Mouse (Mus musculus): ENCODE measurements around the gene Polr2l. TPM values are rescaled to one million over a fixed set of nuclear protein-coding genes. Genes with fewer than 3 reads are reported as not detected.

The Polr2l gene
- polyA plus RNA-seq, 1 experiment from 2014 or later: 36.4 TPM

DNA sequence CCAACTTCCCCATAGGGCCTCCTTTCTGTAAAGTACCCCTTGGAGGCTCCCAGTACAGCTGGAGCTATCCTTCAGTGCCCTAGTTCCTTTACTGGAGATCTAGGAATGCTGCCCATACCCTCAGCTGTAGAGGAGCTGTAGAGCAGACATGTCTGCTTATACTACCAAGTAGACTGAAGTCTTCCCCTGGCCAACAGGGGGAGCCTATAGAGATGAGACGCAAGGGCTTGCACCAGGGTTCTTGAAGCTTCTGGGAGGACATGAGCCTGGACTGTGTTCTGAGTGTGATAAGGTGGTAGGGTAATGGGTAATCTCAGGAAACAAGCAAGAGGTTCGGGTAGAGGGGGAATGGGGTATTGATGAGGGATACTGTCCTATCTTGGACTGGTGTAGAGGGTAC, 16.2 kb upstream of the Polr2l start:
- peaks cover 6% of the 10 kb centered on the region for H3K36me3 ChIP-seq (ENCODE audit: control insufficient read depth, insufficient read depth)
- H3K4me2 ChIP-seq (ENCODE audit: low read depth, low read length): no peak overlapping the region
- H3K27ac ChIP-seq (ENCODE audit: low read length): no peak overlapping the region
- no peaks in the 10 kb centered on the region; the same call in 1 of the 2 replicates for H3K4me1 ChIP-seq (ENCODE audit: control insufficient read depth, low read depth, low read length)
- ATAC-seq (ENCODE audit: low read depth): peak; percentile 62
- no peaks in the 10 kb centered on the region for H3K9me3 ChIP-seq (replicated peaks; ENCODE audit: control insufficient read depth, low read length)
- no peaks in the 10 kb centered on the region for H3K27me3 ChIP-seq (ENCODE audit: control insufficient read depth, insufficient read depth, low read depth, low read length)
- H3K9ac ChIP-seq (ENCODE audit: low read depth, low read length): no peak overlapping the region
- no peak overlapping the region for H3K4me3 ChIP-seq (ENCODE audit: low read depth, low read length)
- 37% methylated on average over 2 of the region's 2 CpGs for WGBS (ENCODE audit: insufficient replicate concordance)

DNA sequence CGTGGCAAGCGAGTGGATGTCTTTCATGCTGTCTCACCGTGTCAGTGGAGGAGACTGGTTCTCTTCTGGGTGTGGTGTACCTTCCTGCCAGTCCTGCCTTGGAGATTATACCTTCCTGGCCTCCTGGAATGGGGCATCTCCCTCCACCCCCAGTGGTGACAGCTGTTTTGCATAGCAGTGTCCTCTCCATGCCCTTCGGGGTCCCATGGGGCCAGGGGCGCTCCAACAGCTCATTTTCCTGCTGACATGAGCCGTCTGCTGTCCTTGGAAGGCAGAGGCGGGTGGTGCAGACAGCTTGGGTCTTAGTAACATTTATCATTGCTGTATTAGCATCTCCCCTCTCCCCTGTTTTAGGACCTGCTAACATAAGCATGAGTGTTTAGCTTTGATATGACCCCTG, 12.2 kb upstream of the Polr2l start:
- H3K27ac ChIP-seq (ENCODE audit: low read length): no peak overlapping the region
- H3K36me3 ChIP-seq (ENCODE audit: control insufficient read depth, insufficient read depth): peaks cover 8% of the 10 kb centered on the region; the same call in 1 of the 2 replicates
- H3K9me3 ChIP-seq (replicated peaks; ENCODE audit: control insufficient read depth, low read length): no peaks in the 10 kb centered on the region
- H3K27me3 ChIP-seq (ENCODE audit: control insufficient read depth, insufficient read depth, low read depth, low read length): peaks cover 13% of the 10 kb centered on the region
- no peak overlapping the region for H3K4me2 ChIP-seq (ENCODE audit: low read depth, low read length)
- no peak overlapping the region for H3K9ac ChIP-seq (ENCODE audit: low read depth, low read length)
- peaks cover 5% of the 10 kb centered on the region for H3K4me1 ChIP-seq (ENCODE audit: control insufficient read depth, low read depth, low read length)
- H3K4me3 ChIP-seq (ENCODE audit: low read depth, low read length): no peak overlapping the region
- 81% methylated on average over 7 of the region's 7 CpGs for WGBS (ENCODE audit: insufficient replicate concordance)
- ATAC-seq (ENCODE audit: low read depth): no peak

GRCm38 (mm10) chr7:141486239-141486638, 11.3 kb upstream of the Polr2l start:
- 72% methylated on average over 1 of the region's 1 CpGs for WGBS (ENCODE audit: insufficient replicate concordance)
- H3K4me2 ChIP-seq (ENCODE audit: low read depth, low read length): no peak overlapping the region
- no peak for ATAC-seq (ENCODE audit: low read depth)
- H3K4me3 ChIP-seq (ENCODE audit: low read depth, low read length): no peak overlapping the region
- H3K27me3 ChIP-seq (ENCODE audit: control insufficient read depth, insufficient read depth, low read depth, low read length): peaks cover 22% of the 10 kb centered on the region
- no peaks in the 10 kb centered on the region for H3K9me3 ChIP-seq (replicated peaks; ENCODE audit: control insufficient read depth, low read length)
- peaks cover 14% of the 10 kb centered on the region for H3K4me1 ChIP-seq (ENCODE audit: control insufficient read depth, low read depth, low read length)
- H3K9ac ChIP-seq (ENCODE audit: low read depth, low read length): no peak overlapping the region
- H3K27ac ChIP-seq (ENCODE audit: low read length): no peak overlapping the region
- H3K36me3 ChIP-seq (ENCODE audit: control insufficient read depth, insufficient read depth): peaks cover 8% of the 10 kb centered on the region; the same call in 1 of the 2 replicates

GRCm38 (mm10) chr7:141485606-141486005, 10.7 kb upstream of the Polr2l start:
- H3K4me2 ChIP-seq (ENCODE audit: low read depth, low read length): no peak overlapping the region
- no peak overlapping the region for H3K9ac ChIP-seq (ENCODE audit: low read depth, low read length)
- H3K27me3 ChIP-seq (ENCODE audit: control insufficient read depth, insufficient read depth, low read depth, low read length): peaks cover 26% of the 10 kb centered on the region
- 74% methylated on average over 2 of the region's 2 CpGs for WGBS (ENCODE audit: insufficient replicate concordance)
- H3K9me3 ChIP-seq (replicated peaks; ENCODE audit: control insufficient read depth, low read length): no peaks in the 10 kb centered on the region
- H3K4me3 ChIP-seq (ENCODE audit: low read depth, low read length): no peak overlapping the region
- H3K36me3 ChIP-seq (ENCODE audit: control insufficient read depth, insufficient read depth): peaks cover 7% of the 10 kb centered on the region; the same call in 1 of the 2 replicates
- H3K4me1 ChIP-seq (ENCODE audit: control insufficient read depth, low read depth, low read length): peaks cover 20% of the 10 kb centered on the region
- no peak overlapping the region for H3K27ac ChIP-seq (ENCODE audit: low read length)
- ATAC-seq (ENCODE audit: low read depth): no peak

- Histone ChIP-seq H3K4me2 (ENCODE audit: low read depth, low read length) (no peak overlapping the region), H3K27ac (ENCODE audit: low read length) (no peak overlapping the region), H3K9me3 (replicated peaks; ENCODE audit: control insufficient read depth, low read length) (no peaks in the 10 kb centered on the region), H3K27me3 (ENCODE audit: control insufficient read depth, insufficient read depth, low read depth, low read length) (peaks cover 26% of the 10 kb centered on the region), H3K9ac (ENCODE audit: low read depth, low read length) (no peak overlapping the region), H3K4me3 (ENCODE audit: low read depth, low read length) (no peak overlapping the region), H3K36me3 (ENCODE audit: control insufficient read depth, insufficient read depth) (peaks cover 6% of the 10 kb centered on the region; the same call in 1 of the 2 replicates), H3K4me1 (ENCODE audit: control insufficient read depth, low read depth, low read length) (peaks cover 23% of the 10 kb centered on the region)
- WGBS (ENCODE audit: insufficient replicate concordance): 51% methylated on average over 2 of the region's 2 CpGs
- ATAC-seq (ENCODE audit: low read depth): no peak
Measured at GRCm38 (mm10) chr7:141485186-141485585, 10.3 kb upstream of the Polr2l start.

DNA sequence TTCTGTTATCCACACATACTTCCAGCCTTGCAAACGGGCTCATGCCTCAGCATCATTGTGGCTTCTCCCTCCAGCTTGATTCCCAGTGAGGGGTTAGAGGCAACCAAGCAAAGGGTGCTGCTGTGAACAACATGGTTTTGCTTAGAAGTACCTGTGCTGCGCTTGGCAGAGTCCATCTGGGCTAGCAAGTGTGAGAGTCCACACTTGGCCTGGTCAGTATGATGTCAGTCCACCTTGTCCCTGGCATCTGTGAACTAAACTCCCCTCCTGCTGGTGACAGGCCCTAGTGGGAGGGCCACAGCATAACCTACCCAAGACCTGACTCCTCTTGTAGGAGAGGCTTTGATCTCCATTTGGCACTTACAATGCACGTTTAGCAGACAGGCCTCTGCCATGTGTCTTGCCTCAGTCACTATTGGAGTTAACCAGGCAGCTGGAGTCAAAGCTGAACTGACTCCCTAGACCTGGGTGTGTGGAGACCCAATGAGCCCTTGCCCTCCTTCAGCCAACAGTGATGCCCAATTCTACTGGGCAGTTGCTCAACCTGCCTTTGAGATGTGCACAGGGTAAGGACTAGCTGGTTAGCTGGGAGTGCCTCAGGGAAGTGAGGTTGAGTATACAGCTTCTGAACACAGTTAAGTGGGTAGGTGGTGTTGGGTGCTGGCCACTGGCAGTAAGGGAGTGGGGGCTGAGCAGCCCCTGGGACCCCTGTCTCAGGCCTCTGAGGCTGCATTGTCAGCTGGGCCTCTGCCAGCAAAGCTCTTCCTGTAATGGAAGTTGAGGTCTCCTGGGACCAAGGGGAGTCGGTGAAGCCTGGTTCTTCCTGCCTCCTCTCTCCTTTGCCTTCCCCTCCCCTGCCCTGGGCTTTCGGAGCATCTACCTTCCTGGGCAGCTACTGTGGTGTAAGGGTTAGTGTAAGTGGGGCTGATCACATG, 9.5 kb upstream of the Polr2l start:
- Histone ChIP-seq H3K4me3 (ENCODE audit: low read depth, low read length) (no peak overlapping the region), H3K27me3 (ENCODE audit: control insufficient read depth, insufficient read depth, low read depth, low read length) (peaks cover 26% of the 10 kb centered on the region), H3K4me1 (ENCODE audit: control insufficient read depth, low read depth, low read length) (peaks cover 23% of the 10 kb centered on the region), H3K27ac (ENCODE audit: low read length) (no peak overlapping the region), H3K9me3 (replicated peaks; ENCODE audit: control insufficient read depth, low read length) (no peaks in the 10 kb centered on the region), H3K9ac (ENCODE audit: low read depth, low read length) (no peak overlapping the region), H3K4me2 (ENCODE audit: low read depth, low read length) (no peak overlapping the region), H3K36me3 (ENCODE audit: control insufficient read depth, insufficient read depth) (peaks cover 6% of the 10 kb centered on the region; the same call in 1 of the 2 replicates)
- no peak for ATAC-seq (ENCODE audit: low read depth)
- WGBS (ENCODE audit: insufficient replicate concordance): 69% methylated on average over 5 of the region's 5 CpGs

DNA sequence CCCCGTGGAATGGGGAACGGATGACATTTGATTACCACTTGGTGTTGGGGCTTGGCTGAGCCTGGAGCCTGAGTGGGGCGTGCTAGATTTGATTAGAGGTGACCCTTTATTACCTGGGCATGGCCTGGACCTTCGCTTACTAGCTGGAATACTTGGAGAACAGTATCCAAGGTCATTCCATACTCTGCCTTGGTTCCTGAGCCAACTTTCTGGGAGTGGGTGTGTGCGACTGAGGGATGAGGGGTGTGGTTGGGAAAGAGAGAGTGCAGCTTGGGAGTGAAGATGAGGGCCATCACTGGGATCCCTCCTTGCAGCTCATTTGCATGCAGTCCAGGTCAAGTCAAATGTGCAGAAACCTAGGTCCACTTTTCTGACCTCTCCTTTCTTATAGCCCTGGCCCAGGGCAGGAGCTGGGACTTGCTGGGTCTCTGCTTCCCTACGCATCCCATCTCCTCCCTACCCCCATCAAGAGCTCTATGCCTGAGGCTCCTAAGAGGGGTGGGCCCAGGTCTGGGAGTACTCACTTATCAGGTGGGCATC, 8.3 kb upstream of the Polr2l start:
- Histone ChIP-seq H3K36me3 (ENCODE audit: control insufficient read depth, insufficient read depth) (peaks cover 6% of the 10 kb centered on the region; the same call in 1 of the 2 replicates), H3K4me1 (ENCODE audit: control insufficient read depth, low read depth, low read length) (peaks cover 27% of the 10 kb centered on the region), H3K27ac (ENCODE audit: low read length) (no peak overlapping the region), H3K27me3 (ENCODE audit: control insufficient read depth, insufficient read depth, low read depth, low read length) (peaks cover 26% of the 10 kb centered on the region), H3K9ac (ENCODE audit: low read depth, low read length) (no peak overlapping the region), H3K4me3 (ENCODE audit: low read depth, low read length) (no peak overlapping the region), H3K4me2 (ENCODE audit: low read depth, low read length) (no peak overlapping the region), H3K9me3 (replicated peaks; ENCODE audit: control insufficient read depth, low read length) (no peaks in the 10 kb centered on the region)
- no peak for ATAC-seq (ENCODE audit: low read depth)
- 61% methylated on average over 6 of the region's 6 CpGs for WGBS (ENCODE audit: insufficient replicate concordance)

DNA sequence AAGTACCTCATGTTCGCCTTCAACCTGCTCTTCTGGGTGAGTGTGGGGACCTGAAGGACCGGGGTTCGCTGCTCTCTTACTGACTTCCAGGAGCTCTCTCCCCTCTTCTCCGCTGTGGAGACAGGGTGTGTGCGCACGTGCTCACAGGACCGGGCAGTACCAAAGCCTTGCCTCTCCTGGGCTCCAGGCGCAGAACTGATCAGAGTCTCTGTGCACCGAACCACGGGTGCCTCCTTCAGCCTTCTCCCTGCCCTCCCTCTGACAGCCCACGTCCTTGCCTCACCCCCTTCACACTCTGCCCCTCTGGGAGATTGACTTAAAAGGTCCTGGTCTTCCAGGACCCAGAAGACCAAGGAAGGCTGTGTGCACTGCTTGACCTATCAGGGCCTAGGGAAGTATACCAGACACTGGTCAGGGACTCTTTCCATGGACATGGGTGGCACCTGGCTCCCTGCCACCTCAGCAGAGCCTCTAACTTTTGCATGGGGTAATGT, 7.6 kb upstream of the Polr2l start:
- 52% methylated on average over 11 of the region's 11 CpGs for WGBS (ENCODE audit: insufficient replicate concordance)
- H3K4me3 ChIP-seq (ENCODE audit: low read depth, low read length): peak overlapping the region; percentile 55
- H3K27me3 ChIP-seq (ENCODE audit: control insufficient read depth, insufficient read depth, low read depth, low read length): peaks cover 26% of the 10 kb centered on the region
- peaks cover 6% of the 10 kb centered on the region; the same call in 1 of the 2 replicates for H3K36me3 ChIP-seq (ENCODE audit: control insufficient read depth, insufficient read depth)
- peak overlapping the region; percentile 77 for H3K4me2 ChIP-seq (ENCODE audit: low read depth, low read length)
- no peak overlapping the region for H3K27ac ChIP-seq (ENCODE audit: low read length)
- peaks cover 33% of the 10 kb centered on the region for H3K4me1 ChIP-seq (ENCODE audit: control insufficient read depth, low read depth, low read length)
- peak overlapping the region; percentile 31; the same call in 1 of the 2 replicates for H3K9ac ChIP-seq (ENCODE audit: low read depth, low read length)
- ATAC-seq (ENCODE audit: low read depth): no peak
- H3K9me3 ChIP-seq (replicated peaks; ENCODE audit: control insufficient read depth, low read length): no peaks in the 10 kb centered on the region

Data from liver, embryonic 16.5 days (tissue).